Mouse (Mus musculus): ENCODE data around the gene Cdk5rap2. TPM values are rescaled to one million over a fixed set of nuclear protein-coding genes. Genes with fewer than 3 reads are reported as not detected.

Gene Cdk5rap2
- 10 to 100 TPM in 1 of 2 experiments, 1 to 10 TPM in 1; 8.9 to 12.0 TPM for total RNA-seq (2021)

GRCm38 (mm10) chr4:70409994-70410721 is at the start of gene Cdk5rap2:
Gene Cdk5rap2, minus strand, starts transcription at chr4:70410443.
- peak; percentile 97 to 98 for DNase-seq (ENCODE audit: extremely low spot score in 1 of 2, low spot score in 2 of 2)
- intact Hi-C loops (cut with DNase I): no loop called here

- intact Hi-C loops (cut with DNase I): loop anchor here (2.0 to 5.0 kb wide), 3 partner anchors 80 to 150 kb away; partner anchors contain the start of gene Megf9
These were observed 41.9 kb upstream of the Cdk5rap2 start for GRCm38 (mm10) chr4:70452161-70452560.

GRCm38 (mm10) chr4:70451750-70452149 is 41.5 kb upstream of the Cdk5rap2 start:
- DNase-seq (ENCODE audit: extremely low spot score in 1 of 2, low spot score in 2 of 2): peak; percentile 30 to 38

More at GRCm38 (mm10) chr4:70452161-70452560, 41.9 kb upstream of the Cdk5rap2 start:
- no peak for DNase-seq (ENCODE audit: extremely low spot score in 1 of 2, low spot score in 2 of 2)

GRCm38 (mm10) chr4:70449668-70450067 is 39.4 kb upstream of the Cdk5rap2 start:
- DNase-seq (ENCODE audit: extremely low spot score in 1 of 2, low spot score in 2 of 2): no peak
- intact Hi-C loops (cut with DNase I): loop anchor here (5.0 kb wide), 2 partner anchors 83 to 153 kb away; partner anchors contain the start of gene Megf9

More at GRCm38 (mm10) chr4:70451750-70452149, 41.5 kb upstream of the Cdk5rap2 start:
- intact Hi-C loops (cut with DNase I): loop anchor here (2.0 to 5.0 kb wide), 3 partner anchors 81 to 151 kb away; partner anchors contain the start of gene Megf9

- intact Hi-C loops (cut with DNase I): no loop called here
- DNase-seq (ENCODE audit: extremely low spot score in 1 of 2, low spot score in 2 of 2): no peak
These were observed 36.5 kb upstream of the Cdk5rap2 start for GRCm38 (mm10) chr4:70446774-70447173.

GRCm38 (mm10) chr4:70420202-70420601 is 10.0 kb upstream of the Cdk5rap2 start:
- DNase-seq (ENCODE audit: extremely low spot score in 1 of 2, low spot score in 2 of 2): no peak
- intact Hi-C loops (cut with DNase I): no loop called here

GRCm38 (mm10) chr4:70412126-70412525 is 1.9 kb upstream of the Cdk5rap2 start:
- intact Hi-C loops (cut with DNase I): no loop called here
- peak in 1 of 2 experiments; percentile 46 for DNase-seq (ENCODE audit: extremely low spot score in 1 of 2, low spot score in 2 of 2)

GRCm38 (mm10) chr4:70409456-70409855 is 787 bp downstream of the Cdk5rap2 start:
- DNase-seq (ENCODE audit: extremely low spot score in 1 of 2, low spot score in 2 of 2): no peak
- intact Hi-C loops (cut with DNase I): no loop called here

GRCm38 (mm10) chr4:70402109-70402819 is 8.0 kb downstream of the Cdk5rap2 start:
- intact Hi-C loops (cut with DNase I): no loop called here
- peak; percentile 62 to 70 for DNase-seq (ENCODE audit: extremely low spot score in 1 of 2, low spot score in 2 of 2)

GRCm38 (mm10) chr4:70399476-70399875 is 10.8 kb downstream of the Cdk5rap2 start:
- intact Hi-C loops (cut with DNase I): no loop called here
- peak in 1 of 2 experiments; percentile 12 for DNase-seq (ENCODE audit: extremely low spot score in 1 of 2, low spot score in 2 of 2)

GRCm38 (mm10) chr4:70399074-70399473 is 11.2 kb downstream of the Cdk5rap2 start:
- intact Hi-C loops (cut with DNase I): no loop called here
- DNase-seq (ENCODE audit: extremely low spot score in 1 of 2, low spot score in 2 of 2): no peak

GRCm38 (mm10) chr4:70398088-70398487 is 12.2 kb downstream of the Cdk5rap2 start:
- intact Hi-C loops (cut with DNase I): no loop called here
- DNase-seq (ENCODE audit: extremely low spot score in 1 of 2, low spot score in 2 of 2): no peak

GRCm38 (mm10) chr4:70396701-70397100 is 13.5 kb downstream of the Cdk5rap2 start:
- no peak for DNase-seq (ENCODE audit: extremely low spot score in 1 of 2, low spot score in 2 of 2)
- intact Hi-C loops (cut with DNase I): no loop called here

- intact Hi-C loops (cut with DNase I): no loop called here
- no peak for DNase-seq (ENCODE audit: extremely low spot score in 1 of 2, low spot score in 2 of 2)
These were observed 15.5 kb downstream of the Cdk5rap2 start for GRCm38 (mm10) chr4:70394736-70395135.

GRCm38 (mm10) chr4:70391760-70392372 is 18.4 kb downstream of the Cdk5rap2 start:
- no peak for DNase-seq (ENCODE audit: extremely low spot score in 1 of 2, low spot score in 2 of 2)
- intact Hi-C loops (cut with DNase I): no loop called here

- intact Hi-C loops (cut with DNase I): no loop called here
- DNase-seq (ENCODE audit: extremely low spot score in 1 of 2, low spot score in 2 of 2): no peak
These were observed 19.2 kb downstream of the Cdk5rap2 start for GRCm38 (mm10) chr4:70391073-70391472.

- intact Hi-C loops (cut with DNase I): no loop called here
- DNase-seq (ENCODE audit: extremely low spot score in 1 of 2, low spot score in 2 of 2): no peak
These were observed 24.0 kb downstream of the Cdk5rap2 start for GRCm38 (mm10) chr4:70386206-70386605.

- intact Hi-C loops (cut with DNase I): no loop called here
- DNase-seq (ENCODE audit: extremely low spot score in 1 of 2, low spot score in 2 of 2): no peak
These were observed 32.9 kb downstream of the Cdk5rap2 start for GRCm38 (mm10) chr4:70377359-70377758.

- no peak for DNase-seq (ENCODE audit: extremely low spot score in 1 of 2, low spot score in 2 of 2)
- intact Hi-C loops (cut with DNase I): no loop called here
These were observed 45.0 kb downstream of the Cdk5rap2 start for GRCm38 (mm10) chr4:70365061-70365858.
